21 mouse cellular contexts compared by ENCODE assay signal in genomic region chr1:56697509-56697908, GRCm38 (mm10).
DNase-seq lines count a peak whose midpoint lies in the region; ATAC-seq lines count a peak whose summit lies in the region.
"Had no signal": no experiment of that assay in that cellular context is flagged by ENCODE, and none has a peak within 500 bp of the region (broad histone marks: within the 10 kb centered on the region; RNA-seq: fewer than 3 reads in every experiment).

No protein-coding gene starts in this region.

- no peak overlapping the region for H3K9ac ChIP-seq in midbrain, embryonic 15.5 days
- H3K9ac ChIP-seq in midbrain, embryonic 12.5 days (replicated peaks), result no peak overlapping the region
- no peak overlapping the region for H3K9ac ChIP-seq in midbrain, embryonic 13.5 days (replicated peaks)
- H3K9ac ChIP-seq: embryonic facial prominence, embryonic 12.5 days; forebrain, embryonic 13.5 days; forebrain, embryonic 15.5 days; forebrain, postnatal 0 days had no signal

- no peaks in the 10 kb centered on the region for H3K36me3 ChIP-seq in midbrain, embryonic 10.5 days
- no peaks in the 10 kb centered on the region for H3K36me3 ChIP-seq in midbrain, embryonic 15.5 days (replicated peaks)
- no peaks in the 10 kb centered on the region for H3K36me3 ChIP-seq in midbrain, embryonic 12.5 days
- H3K36me3 ChIP-seq in midbrain, embryonic 13.5 days, result no peaks in the 10 kb centered on the region
- H3K36me3 ChIP-seq: embryonic facial prominence, embryonic 10.5 days; embryonic facial prominence, embryonic 12.5 days; forebrain, embryonic 15.5 days had no signal

- ATAC-seq in midbrain, embryonic 15.5 days (replicated peaks), result no peak
- peak; percentile 58; the same call in 1 of the 2 replicates for ATAC-seq in midbrain, embryonic 12.5 days (ENCODE audit: low FRiP score, low read depth)
- no peak for ATAC-seq in midbrain, embryonic 13.5 days
- ATAC-seq: forebrain, embryonic 13.5 days; forebrain, embryonic 15.5 days; forebrain, postnatal 0 days had no signal

- peaks cover 6% of the 10 kb centered on the region; the same call in 1 of the 2 replicates for H3K4me1 ChIP-seq in midbrain, embryonic 10.5 days
- H3K4me1 ChIP-seq in midbrain, embryonic 15.5 days, result no peaks in the 10 kb centered on the region
- H3K4me1 ChIP-seq in midbrain, embryonic 12.5 days, result no peaks in the 10 kb centered on the region; the same call in 1 of the 2 replicates
- H3K4me1 ChIP-seq in midbrain, embryonic 13.5 days (replicated peaks), result no peaks in the 10 kb centered on the region
- H3K4me1 ChIP-seq: embryonic facial prominence, embryonic 10.5 days; embryonic facial prominence, embryonic 12.5 days; forebrain, embryonic 13.5 days; forebrain, embryonic 15.5 days had no signal

- H3K4me3 ChIP-seq in midbrain, embryonic 10.5 days, result no peak overlapping the region
- no peak overlapping the region for H3K4me3 ChIP-seq in midbrain, embryonic 15.5 days
- H3K4me3 ChIP-seq in midbrain, embryonic 12.5 days, result no peak overlapping the region
- no peak overlapping the region for H3K4me3 ChIP-seq in midbrain, embryonic 13.5 days (replicated peaks)
- H3K4me3 ChIP-seq: embryonic facial prominence, embryonic 10.5 days; embryonic facial prominence, embryonic 12.5 days; forebrain, embryonic 13.5 days; forebrain, embryonic 15.5 days had no signal

- H3K27me3 ChIP-seq in midbrain, embryonic 10.5 days (ENCODE audit: low read depth, poor library complexity, severe bottlenecking), result no peaks in the 10 kb centered on the region
- no peaks in the 10 kb centered on the region for H3K27me3 ChIP-seq in midbrain, embryonic 15.5 days (replicated peaks)
- H3K27me3 ChIP-seq in midbrain, embryonic 12.5 days, result no peaks in the 10 kb centered on the region
- no peaks in the 10 kb centered on the region for H3K27me3 ChIP-seq in midbrain, embryonic 13.5 days
- H3K27me3 ChIP-seq: embryonic facial prominence, embryonic 12.5 days; forebrain, embryonic 13.5 days; forebrain, embryonic 15.5 days had no signal

- WGBS in midbrain, embryonic 10.5 days, result 63% methylated on average over 3 of the region's 3 CpGs
- 37% methylated on average over 3 of the region's 3 CpGs for WGBS in midbrain, embryonic 15.5 days
- 42% methylated on average over 3 of the region's 3 CpGs for WGBS in midbrain, embryonic 12.5 days
- WGBS in midbrain, embryonic 13.5 days, result 34% methylated on average over 3 of the region's 3 CpGs

- no peaks in the 10 kb centered on the region for H3K9me3 ChIP-seq in midbrain, embryonic 10.5 days (replicated peaks)
- H3K9me3 ChIP-seq in midbrain, embryonic 15.5 days, result no peaks in the 10 kb centered on the region
- no peaks in the 10 kb centered on the region for H3K9me3 ChIP-seq in midbrain, embryonic 12.5 days
- H3K9me3 ChIP-seq in midbrain, embryonic 13.5 days, result no peaks in the 10 kb centered on the region
- H3K9me3 ChIP-seq: embryonic facial prominence, embryonic 10.5 days; embryonic facial prominence, embryonic 12.5 days; forebrain, embryonic 13.5 days; forebrain, embryonic 15.5 days had no signal

- no peak for DNase-seq in midbrain, embryonic 10.5 days (ENCODE audit: low spot score)
- DNase-seq in ES-CJ7 (ENCODE audit: low read depth, low spot score), result peak; percentile 68
- peak; percentile 40 for DNase-seq in ZHBTc4 (ENCODE audit: low read depth, low spot score)
- no peak for DNase-seq in urinary bladder, postnatal 36 days (ENCODE audit: low spot score in 2 of 2)
- no peak for DNase-seq in ovary, postnatal 10 days (ENCODE audit: low spot score)
- DNase-seq: adrenal gland, adult 2 months; adrenal gland, postnatal 10 days; adrenal gland, postnatal 25 days; cerebellum, adult 11 months; cerebellum, adult 2 months; cerebellum, adult 9-10 months; cerebellum, postnatal 10 days; cerebellum, postnatal 25 days; forebrain, postnatal 0 days had no signal

- H3K4me2 ChIP-seq in midbrain, embryonic 15.5 days, result no peak overlapping the region
- no peak overlapping the region for H3K4me2 ChIP-seq in midbrain, embryonic 12.5 days (replicated peaks)
- no peak overlapping the region for H3K4me2 ChIP-seq in midbrain, embryonic 13.5 days (replicated peaks)
- H3K4me2 ChIP-seq: embryonic facial prominence, embryonic 12.5 days; forebrain, embryonic 13.5 days; forebrain, embryonic 15.5 days had no signal

- H3K27ac ChIP-seq in midbrain, embryonic 10.5 days (replicated peaks), result peak overlapping the region; percentile 57
- H3K27ac ChIP-seq in midbrain, embryonic 15.5 days, result no peak overlapping the region
- H3K27ac ChIP-seq in midbrain, embryonic 12.5 days (replicated peaks), result no peak overlapping the region
- no peak overlapping the region for H3K27ac ChIP-seq in midbrain, embryonic 13.5 days
- H3K27ac ChIP-seq: embryonic facial prominence, embryonic 10.5 days; embryonic facial prominence, embryonic 12.5 days; forebrain, embryonic 13.5 days; forebrain, embryonic 15.5 days had no signal

Comparison
In these comparisons a context has a peak if more than half of its experiments do, and no peak if none do; other contexts are left out.
1. DNase-seq: peak in ES-CJ7 (single experiment) and ZHBTc4 (single experiment); none in midbrain, embryonic 10.5 days (single experiment), urinary bladder, postnatal 36 days (0 of 2) and ovary, postnatal 10 days (single experiment).